Mouse (Mus musculus): ENCODE measurements around the gene Bysl.

GRCm38 (mm10) chr17:47567271-47567670 lies 44.0 kb downstream of the Bysl start:
- TF ChIP-seq TAL1 (IDR thresholded peaks at IDR 0.05; ENCODE audit: low read length) (no peak), GATA1 (IDR thresholded peaks at IDR 0.05; ENCODE audit: low read length) (no peak)
